In genomic region chr11:35840806-35841205, GRCm38 (mm10) we compare ENCODE assay signal across 17 mouse cellular contexts. TPM values are rescaled to one million over a fixed set of nuclear protein-coding genes. Genes with fewer than 3 reads are reported as not detected.
"Had no signal": no experiment of that assay in that cellular context is flagged by ENCODE, and none has a peak within 500 bp of the region (broad histone marks: within the 10 kb centered on the region; RNA-seq: fewer than 3 reads in every experiment).

No protein-coding gene starts in this region.

RNA-seq across cellular contexts. Expression of gene Fbll1, which starts 42.1 kb away (rescaled TPM):
- total RNA-seq: common myeloid progenitor, adult 5-6 weeks; gastrocnemius, adult 18-20 months; gastrocnemius, adult 2 months; gastrocnemius, adult 8-10 months; gastrocnemius, postnatal 14 days; gastrocnemius, postnatal 25 days; gastrocnemius, postnatal 36 days; gastrocnemius, postnatal 4 days; granulocyte monocyte progenitor cell, adult 5-6 weeks; heart, adult 18-20 months; heart, adult 2 months; heart, adult 8-10 months had no signal
- polyA plus RNA-seq: erythroblast, embryonic 14.5 days; gonadal fat pad, adult 2 months; heart, adult 2 months; heart, embryonic 10.5 days; heart, embryonic 11.5 days; heart, embryonic 12.5 days had no signal
